Mouse (Mus musculus) MEL (cell line): Measurements from ENCODE around the gene Arhgap35.

Source experiments
- CTCF ChIP-seq, 3 experiments: IDR thresholded peaks in 2 of 3; conservative IDR thresholded peaks in 1 of 3; 2 replicates each; pipeline ENCODE4 v1.5.1; 2011 to 2012; ENCODE audit warnings: low read length in 3 of 3, low read depth in 2 of 3, mild to moderate bottlenecking in 2 of 3, improper control_type of control experiment in 1 of 3, inconsistent platforms in 1 of 3, mixed read lengths in 1 of 3, moderate library complexity in 1 of 3; ENCODE audit not compliant: control insufficient read depth in 1 of 3, insufficient read depth in 1 of 3, poor library complexity in 1 of 3, severe bottlenecking in 1 of 3
- E2F4 ChIP-seq: IDR thresholded peaks from 2 replicates; pipeline ENCODE4 v1.6.1; 2011; ENCODE audit warnings: low read depth, low read length, improper control_type of control experiment, borderline replicate concordance
- GABPA ChIP-seq: IDR thresholded peaks from 2 replicates; pipeline ENCODE4 v1.6.1; 2012; ENCODE audit warnings: low read depth, mild to moderate bottlenecking, inconsistent platforms, low read length, improper control_type of control experiment, moderate library complexity
- HCFC1 ChIP-seq: IDR thresholded peaks from 2 replicates; pipeline ENCODE4 v1.6.1; 2012; ENCODE audit warnings: low read depth, mild to moderate bottlenecking, inconsistent platforms, low read length, improper control_type of control experiment, moderate library complexity
- MAX ChIP-seq: IDR thresholded peaks from 2 replicates; pipeline ENCODE4 v1.6.1; 2011; ENCODE audit warnings: low read length, improper control_type of control experiment
- POLR2A ChIP-seq, 2 experiments: IDR thresholded peaks; 2 replicates each; pipeline ENCODE4 v1.6.1; 2011 to 2012; ENCODE audit warnings: low read length in 2 of 2, mild to moderate bottlenecking in 2 of 2, control low read depth in 1 of 2, improper control_type of control experiment in 1 of 2, low read depth in 1 of 2, moderate library complexity in 1 of 2; ENCODE audit not compliant: control insufficient read depth in 1 of 2, insufficient read depth in 1 of 2, poor library complexity in 1 of 2
- RCOR1 ChIP-seq: IDR thresholded peaks from 2 replicates; pipeline ENCODE4 v1.6.1; 2012; ENCODE audit warnings: low read depth, mild to moderate bottlenecking, inconsistent platforms, low read length, improper control_type of control experiment
- SMC3 ChIP-seq: IDR thresholded peaks from 2 replicates; pipeline ENCODE4 v1.6.1; 2011; ENCODE audit warnings: low read depth, low read length, improper control_type of control experiment
- TCF12 ChIP-seq: IDR thresholded peaks from 2 replicates; pipeline ENCODE4 v1.6.1; 2014; ENCODE audit warnings: low read depth, mild to moderate bottlenecking, inconsistent platforms, low read length, improper control_type of control experiment, moderate library complexity

DNA sequence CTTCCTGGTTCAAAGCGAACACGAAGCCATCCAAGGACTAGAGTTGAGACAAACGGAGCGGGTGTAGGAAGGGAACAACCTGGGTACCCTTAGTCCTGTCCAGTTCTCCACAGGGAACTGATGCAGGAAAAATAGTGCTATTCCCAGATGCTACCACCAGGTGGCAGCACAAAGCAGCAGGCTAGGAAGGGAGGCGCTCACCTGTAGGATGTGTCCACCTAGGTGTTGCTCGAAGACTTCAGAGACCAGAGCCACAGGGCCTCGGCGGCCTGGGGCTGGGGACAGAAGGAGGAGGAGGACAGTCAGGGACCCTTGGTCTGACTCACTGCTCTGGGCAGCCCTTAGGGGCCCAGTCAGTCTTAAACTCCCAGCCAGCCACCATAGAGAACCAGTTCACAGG, 149.6 kb downstream of the Arhgap35 start:
- no peak for TF ChIP-seq GABPA
- TF ChIP-seq RCOR1 = no peak
- no peak for TF ChIP-seq HCFC1
- no peak for TF ChIP-seq TCF12
- peak; percentile 77 for TF ChIP-seq SMC3
- no peak for TF ChIP-seq MAX
- no peak for TF ChIP-seq POLR2A (IDR thresholded peaks at IDR 0.05; ENCODE audit: control insufficient read depth in 1 of 2, insufficient read depth in 1 of 2, low read depth in 1 of 2, low read length in 2 of 2, poor library complexity in 1 of 2)
- TF ChIP-seq CTCF (IDR thresholded peaks at IDR 0.05 in 2 of 3, conservative IDR thresholded peaks at IDR 0.05 in 1 of 3; ENCODE audit: control insufficient read depth in 1 of 3, insufficient read depth in 1 of 3, low read depth in 2 of 3, low read length in 3 of 3, poor library complexity in 1 of 3, severe bottlenecking in 1 of 3) = peak; percentile 87 to 93 (median 90)
- no peak for TF ChIP-seq E2F4
